Mouse (Mus musculus) layer of hippocampus, adult 18-20 months (tissue): ENCODE measurements around the gene Dnajc22. TPM values are rescaled to one million over a fixed set of nuclear protein-coding genes. Genes with fewer than 3 reads are reported as not detected.

ENCODE experiments used
- DNase-seq, 2 experiments: peaks; one replicate each; pipeline ENCODE4 v3.0.0; 2022; ENCODE audit warnings: low spot score in 2 of 2
- total RNA-seq, 2 experiments: library from RNA; stranded (reverse); gene quantifications; 2 replicates each; pipeline ENCODE4 v1.2.3; 2021

Gene Dnajc22
- total RNA-seq, 2 experiments from 2014 or later: 0.20 to 0.27 TPM

- no peak for DNase-seq
Measured at GRCm38 (mm10) chr15:99114312-99115064, 21.5 kb downstream of the Dnajc22 start.

GRCm38 (mm10) chr15:99115065-99115423 lies 22.1 kb downstream of the Dnajc22 start:
- DNase-seq: no peak

GRCm38 (mm10) chr15:99116539-99116938 lies 23.6 kb downstream of the Dnajc22 start:
- no peak for DNase-seq

- DNase-seq: no peak
Measured at GRCm38 (mm10) chr15:99120814-99121213, 27.8 kb downstream of the Dnajc22 start.

GRCm38 (mm10) chr15:99122642-99123041 lies 29.7 kb downstream of the Dnajc22 start:
- DNase-seq: no peak

- no peak for DNase-seq
Measured at GRCm38 (mm10) chr15:99125711-99126080, 32.7 kb downstream of the Dnajc22 start, which contains the start of gene Spats2. TSS of gene Spats2 (plus strand) at chr15:99125916.

GRCm38 (mm10) chr15:99126081-99126815 lies 33.3 kb downstream of the Dnajc22 start:
- DNase-seq: peak; percentile 74 to 90

GRCm38 (mm10) chr15:99126816-99127365 lies 33.9 kb downstream of the Dnajc22 start:
- no peak for DNase-seq

- no peak for DNase-seq
Measured at GRCm38 (mm10) chr15:99127851-99128522, 35.0 kb downstream of the Dnajc22 start.

- DNase-seq: no peak
Measured at GRCm38 (mm10) chr15:99129441-99129840, 36.5 kb downstream of the Dnajc22 start.

GRCm38 (mm10) chr15:99129956-99130910 lies 37.3 kb downstream of the Dnajc22 start:
- DNase-seq: no peak

- no peak for DNase-seq
Measured at GRCm38 (mm10) chr15:99138389-99138788, 45.4 kb downstream of the Dnajc22 start.

- peak in 1 of 2 experiments; percentile 21 for DNase-seq
Measured at GRCm38 (mm10) chr15:99139669-99140068, 46.7 kb downstream of the Dnajc22 start.

- DNase-seq: no peak
Measured at GRCm38 (mm10) chr15:99150516-99150915, 57.5 kb downstream of the Dnajc22 start.

GRCm38 (mm10) chr15:99151324-99151723 lies 58.4 kb downstream of the Dnajc22 start:
- no peak for DNase-seq

GRCm38 (mm10) chr15:99153466-99153865 lies 60.5 kb downstream of the Dnajc22 start:
- DNase-seq: no peak
